Mouse (Mus musculus) spleen, postnatal 36 days (tissue): Measurements from ENCODE around the gene Aprt.

Experiments
- DNase-seq, 2 experiments: peaks; one replicate each; pipeline ENCODE4 v3.0.0; 2022; ENCODE audit warnings: low spot score in 2 of 2, mixed read lengths in 1 of 2

Gene Aprt

GRCm38 (mm10) chr8:122537033-122537432 is 39.7 kb downstream of the Aprt start:
- no peak for DNase-seq

DNA sequence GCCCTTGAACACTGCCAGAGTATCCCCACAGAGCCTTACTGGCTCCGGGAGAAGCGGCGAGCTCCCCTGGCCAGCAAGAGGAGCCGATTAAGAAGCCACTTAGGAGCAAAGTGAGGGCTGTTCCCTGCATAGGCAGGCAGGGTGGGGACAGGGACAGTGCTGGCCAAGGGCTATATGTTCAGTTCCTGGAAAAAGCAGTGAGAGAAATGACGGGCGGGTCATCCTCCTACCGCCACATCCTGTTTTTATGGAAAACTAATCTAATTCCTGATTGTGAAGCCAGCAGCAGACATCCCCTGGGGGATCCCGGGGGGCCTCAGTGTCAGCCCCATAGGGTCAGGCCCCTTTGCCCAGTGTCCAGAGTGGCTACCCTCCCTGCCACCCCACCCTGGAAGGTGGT is 45.4 kb downstream of the Aprt start:
- DNase-seq = no peak

DNA sequence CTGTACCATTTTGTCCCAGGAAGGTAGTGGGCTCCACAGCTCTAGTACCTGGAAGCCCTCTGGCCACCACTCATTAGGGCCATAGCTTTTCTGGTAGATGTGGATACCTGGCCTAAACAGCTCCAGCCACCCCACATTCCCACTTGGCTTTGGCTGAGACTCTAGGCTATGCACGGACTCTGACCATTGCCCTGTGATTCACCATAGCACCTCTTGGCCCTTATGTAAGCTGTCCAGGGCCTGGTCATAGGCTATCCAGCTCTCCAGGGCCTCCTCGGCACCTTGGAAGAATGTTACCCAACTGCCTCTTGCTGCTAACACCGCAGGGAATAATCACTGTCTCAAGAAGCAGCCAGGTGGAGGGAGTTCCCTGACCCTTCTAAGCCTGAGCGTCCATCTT is 47.5 kb downstream of the Aprt start:
- DNase-seq = no peak

DNA sequence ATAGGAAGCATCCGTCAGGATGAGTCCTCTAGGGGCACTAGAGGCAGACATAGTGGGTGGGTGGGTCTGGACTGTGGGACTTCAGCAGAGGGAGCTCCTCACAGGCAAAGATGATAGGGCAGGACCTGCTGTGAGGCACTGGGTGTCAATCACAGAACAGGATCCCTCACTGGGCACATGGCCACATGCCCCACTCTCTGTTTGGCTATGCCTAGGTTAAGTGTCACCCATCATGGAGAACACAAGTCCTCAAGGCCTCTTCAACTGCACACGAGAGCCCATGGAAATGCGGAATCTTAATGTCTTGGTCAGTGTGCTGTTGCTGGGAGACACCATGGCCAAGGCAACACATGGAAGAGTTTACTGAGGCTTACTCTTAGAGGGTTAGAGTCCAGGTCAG is 48.8 kb downstream of the Aprt start:
- DNase-seq = no peak

DNA sequence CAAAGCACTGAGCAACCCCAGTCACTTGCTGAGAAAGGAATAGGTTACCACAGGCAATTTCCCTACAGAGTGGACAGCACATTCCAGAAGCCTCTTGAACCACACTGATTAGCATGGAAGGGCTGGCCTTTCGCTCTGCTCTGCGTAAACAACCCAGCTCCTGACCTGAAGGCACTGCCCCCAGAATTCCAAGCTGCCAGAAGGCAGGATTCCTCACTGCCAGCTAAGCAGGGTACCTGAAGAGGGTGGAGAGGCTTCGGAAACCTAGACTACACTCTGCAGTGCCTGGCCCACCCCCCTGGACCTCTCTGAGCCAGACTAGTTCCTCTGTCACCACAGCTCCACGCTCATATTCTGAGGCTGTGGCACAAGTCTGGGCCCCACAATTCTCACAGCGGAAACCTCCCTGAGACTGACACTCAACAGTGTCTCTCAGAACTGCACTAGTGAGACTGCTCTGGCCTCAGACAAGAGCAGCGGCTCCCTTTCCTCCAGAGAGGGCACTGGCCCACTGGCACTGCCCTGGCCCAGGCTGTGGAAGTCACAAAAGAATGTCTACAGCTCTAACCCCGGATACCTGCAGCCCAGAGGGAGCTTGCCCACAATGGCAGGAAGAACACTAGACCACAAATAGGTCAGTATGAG is 50.1 kb downstream of the Aprt start:
- no peak for DNase-seq

DNA sequence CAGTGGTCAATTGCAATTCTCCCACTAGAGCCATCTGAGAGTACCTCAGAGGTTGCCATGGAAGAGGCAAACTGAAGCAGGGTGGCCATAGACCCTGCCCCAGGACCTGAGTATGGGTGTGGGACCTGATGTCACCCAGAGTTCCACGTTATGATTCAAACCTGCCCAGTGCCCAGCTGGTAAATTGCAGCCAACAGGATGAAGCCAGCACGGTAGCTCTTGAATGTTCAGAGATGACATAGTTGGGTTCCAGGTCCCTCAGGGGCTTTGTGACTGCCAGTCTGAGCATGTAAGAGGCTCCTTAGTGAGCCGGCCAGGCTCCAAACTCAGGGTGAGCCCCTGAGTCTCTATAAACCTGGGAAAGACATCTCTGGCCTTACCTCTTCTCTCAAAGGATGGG is 50.6 kb downstream of the Aprt start:
- no peak for DNase-seq

- DNase-seq = no peak
These were observed 51.7 kb downstream of the Aprt start for GRCm38 (mm10) chr8:122525004-122525403.
